Mouse (Mus musculus) forebrain, embryonic 14.5 days (tissue): ENCODE results near the gene Gnat2. TPM values are rescaled to one million over a fixed set of nuclear protein-coding genes. Genes with fewer than 3 reads are reported as not detected.

ENCODE experiments used
- ATAC-seq: fragments of 200-750 bp; cut with Nextera tagmentation; 2 replicates; pipeline ENCODE4 v1.8.0; 2017; ENCODE audit warnings: mild to moderate bottlenecking, moderate library complexity
- DNase-seq: peaks from one replicate; pipeline ENCODE4 v3.0.0-alpha.2; 2015; ENCODE audit warnings: low spot score
- H3K27ac ChIP-seq: fragments of 300-500 bp; sonication (generic); 2 replicates; pipeline ENCODE4 v1.5.1; 2014; ENCODE audit warnings: low read depth, mild to moderate bottlenecking, control low read depth, low read length, moderate library complexity
- H3K27me3 ChIP-seq: fragments of 300-500 bp; sonication (generic); replicated peaks from 2 replicates; pipeline ENCODE4 v1.6.1; 2014; ENCODE audit warnings: low read length, control low read depth, mixed read lengths; ENCODE audit not compliant: control insufficient read depth, insufficient read depth
- H3K36me3 ChIP-seq: fragments of 300-500 bp; sonication (generic); 2 replicates; pipeline ENCODE4 v1.6.1; 2014; ENCODE audit warnings: low read length, control low read depth; ENCODE audit not compliant: control insufficient read depth, insufficient read depth
- H3K4me1 ChIP-seq: fragments of 300-500 bp; sonication (generic); 2 replicates; pipeline ENCODE4 v1.6.1; 2014; ENCODE audit warnings: antibody characterized with exemption, low read length, control low read depth; ENCODE audit not compliant: control insufficient read depth, insufficient read depth
- H3K4me2 ChIP-seq: fragments of 300-500 bp; sonication (generic); 2 replicates; pipeline ENCODE4 v1.6.1; 2014; ENCODE audit warnings: mild to moderate bottlenecking, control low read depth, low read length
- H3K4me3 ChIP-seq: fragments of 300-500 bp; sonication (generic); 2 replicates; pipeline ENCODE4 v1.5.1; 2014; ENCODE audit warnings: low read depth, low read length, control low read depth
- H3K9ac ChIP-seq: fragments of 300-500 bp; sonication (generic); 2 replicates; pipeline ENCODE4 v1.6.1; 2014; ENCODE audit warnings: mild to moderate bottlenecking, low read length, control low read depth, moderate library complexity
- H3K9me3 ChIP-seq: fragments of 300-500 bp; sonication (generic); replicated peaks from 2 replicates; pipeline ENCODE4 v1.6.1; 2016; ENCODE audit warnings: low read length, control low read depth, mixed read lengths; ENCODE audit not compliant: control insufficient read depth
- WGBS: fragments of 180-500 bp; shearing (Covaris S2); extraction: QIAGEN DNeasy Blood & Tissue Kit; methylation state at CpG from one replicate; pipeline ENCODE4 v1.1.7; 2014; 5-methylcytosine and 5-hydroxymethylcytosine counted together
- polyA plus RNA-seq: library from polyadenylated mRNA; unstranded; fragments of >200 nt; fragmentation: Nextera tagmentation; extraction: Ambion mirVana; gene quantifications from 2 replicates; pipeline ENCODE4 v1.2.1, GENCODE M21; 2014

Gene Gnat2
- polyA plus RNA-seq, 1 experiment from 2014 or later: 0.28 TPM

- ATAC-seq (no peak), DNase-seq (no peak)
- Histone ChIP-seq H3K27ac (no peak overlapping the region), H3K9me3 (no peaks in the 10 kb centered on the region), H3K36me3 (peaks cover 23% of the 10 kb centered on the region), H3K4me3 (no peak overlapping the region), H3K27me3 (no peaks in the 10 kb centered on the region), H3K4me2 (no peak overlapping the region), H3K9ac (no peak overlapping the region), H3K4me1 (peaks cover 19% of the 10 kb centered on the region)
- WGBS: 68% methylated on average over 1 of the region's 1 CpGs
These were observed 10.2 kb upstream of the Gnat2 start for GRCm38 (mm10) chr3:108082251-108082875.

- ATAC-seq (no peak), DNase-seq (no peak)
- H3K27ac ChIP-seq: no peak overlapping the region
- no peak overlapping the region for H3K4me2 ChIP-seq
- H3K9ac ChIP-seq: no peak overlapping the region
- no peak overlapping the region for H3K4me3 ChIP-seq
- H3K36me3 ChIP-seq: peaks cover 15% of the 10 kb centered on the region; the same call in 1 of the 2 replicates
- no peaks in the 10 kb centered on the region for H3K27me3 ChIP-seq
- peaks cover 19% of the 10 kb centered on the region for H3K4me1 ChIP-seq
- H3K9me3 ChIP-seq: no peaks in the 10 kb centered on the region
- WGBS: 59% methylated on average over 2 of the region's 2 CpGs
These were observed 9.4 kb upstream of the Gnat2 start for GRCm38 (mm10) chr3:108083161-108083560.

GRCm38 (mm10) chr3:108083904-108084407 is 8.6 kb upstream of the Gnat2 start:
- Histone ChIP-seq H3K27me3 (no peaks in the 10 kb centered on the region), H3K9ac (no peak overlapping the region), H3K4me3 (no peak overlapping the region), H3K36me3 (peaks cover 8% of the 10 kb centered on the region; the same call in 1 of the 2 replicates), H3K4me1 (peaks cover 22% of the 10 kb centered on the region), H3K4me2 (peak overlapping the region; percentile 80; the same call in 1 of the 2 replicates), H3K27ac (no peak overlapping the region), H3K9me3 (no peaks in the 10 kb centered on the region)
- ATAC-seq (no peak), DNase-seq (no peak)
- WGBS: 72% methylated on average over 4 of the region's 4 CpGs

- Histone ChIP-seq H3K4me1 (peaks cover 22% of the 10 kb centered on the region), H3K9ac (peak overlapping the region; percentile 73), H3K36me3 (0 out of 2 replicates have a peak, but pooled peaks cover 5% of the 10 kb centered on the region), H3K4me2 (peak overlapping the region; percentile 80), H3K27me3 (no peaks in the 10 kb centered on the region), H3K4me3 (peak overlapping the region; percentile 51), H3K9me3 (no peaks in the 10 kb centered on the region), H3K27ac (peak overlapping the region; percentile 61; the same call in 1 of the 2 replicates)
- DNase-seq (no peak), ATAC-seq (peak; percentile 35)
- 13% methylated on average over 13 of the region's 13 CpGs for WGBS
These were observed 7.8 kb upstream of the Gnat2 start for GRCm38 (mm10) chr3:108084767-108085270.

- Histone ChIP-seq H3K27me3 (no peaks in the 10 kb centered on the region), H3K4me1 (peaks cover 22% of the 10 kb centered on the region), H3K27ac (peak overlapping the region; percentile 65), H3K9ac (peak overlapping the region; percentile 73), H3K4me3 (peak overlapping the region; percentile 51), H3K9me3 (no peaks in the 10 kb centered on the region), H3K4me2 (peak overlapping the region; percentile 80), H3K36me3 (0 out of 2 replicates have a peak, but pooled peaks cover 5% of the 10 kb centered on the region)
- DNase-seq: peak; percentile 93
- 0% methylated on average over 14 of the region's 14 CpGs for WGBS
- peak; percentile 89 for ATAC-seq
These were observed 7.3 kb upstream of the Gnat2 start for GRCm38 (mm10) chr3:108085281-108085720.

GRCm38 (mm10) chr3:108085721-108086469 is 6.7 kb upstream of the Gnat2 start:
- Histone ChIP-seq H3K4me3 (peak overlapping the region; percentile 51), H3K4me1 (peaks cover 22% of the 10 kb centered on the region), H3K4me2 (peak overlapping the region; percentile 80), H3K27me3 (no peaks in the 10 kb centered on the region), H3K9me3 (no peaks in the 10 kb centered on the region), H3K36me3 (0 out of 2 replicates have a peak, but pooled peaks cover under 1% of the 10 kb centered on the region), H3K9ac (peak overlapping the region; percentile 73), H3K27ac (peak overlapping the region; percentile 65)
- ATAC-seq (peak; percentile 51), DNase-seq (peak; percentile 46)
- under 1% methylated on average over 31 of the region's 31 CpGs for WGBS

- peaks cover 22% of the 10 kb centered on the region for H3K4me1 ChIP-seq
- WGBS: under 1% methylated on average over 29 of the region's 29 CpGs
- ATAC-seq (peak; percentile 19; the same call in 1 of the 2 replicates), DNase-seq (peak; percentile 55)
- H3K27me3 ChIP-seq: no peaks in the 10 kb centered on the region
- H3K27ac ChIP-seq: peak within 1 kb of the TSS; percentile 65
- peak within 1 kb of the TSS; percentile 80 for H3K4me2 ChIP-seq
- H3K9me3 ChIP-seq: no peaks in the 10 kb centered on the region
- no peaks in the 10 kb centered on the region for H3K36me3 ChIP-seq
- H3K4me3 ChIP-seq: peak within 1 kb of the TSS; percentile 51
- peak within 1 kb of the TSS; percentile 73 for H3K9ac ChIP-seq
These were observed 6.1 kb upstream of the Gnat2 start, which contains the start of gene Ampd2 for GRCm38 (mm10) chr3:108086470-108086979. Gene Ampd2, minus strand, starts transcription at chr3:108086651.

- Histone ChIP-seq H3K9ac (no peak overlapping the region), H3K27ac (no peak overlapping the region), H3K4me3 (no peak overlapping the region), H3K27me3 (no peaks in the 10 kb centered on the region), H3K36me3 (no peaks in the 10 kb centered on the region), H3K9me3 (no peaks in the 10 kb centered on the region), H3K4me2 (no peak overlapping the region), H3K4me1 (peaks cover 22% of the 10 kb centered on the region)
- ATAC-seq (no peak), DNase-seq (no peak)
- 96% methylated on average over 3 of the region's 3 CpGs for WGBS
These were observed 5.3 kb upstream of the Gnat2 start for GRCm38 (mm10) chr3:108087329-108087728.
